Mouse (Mus musculus): ENCODE measurements around the gene Wnk4.

DNA sequence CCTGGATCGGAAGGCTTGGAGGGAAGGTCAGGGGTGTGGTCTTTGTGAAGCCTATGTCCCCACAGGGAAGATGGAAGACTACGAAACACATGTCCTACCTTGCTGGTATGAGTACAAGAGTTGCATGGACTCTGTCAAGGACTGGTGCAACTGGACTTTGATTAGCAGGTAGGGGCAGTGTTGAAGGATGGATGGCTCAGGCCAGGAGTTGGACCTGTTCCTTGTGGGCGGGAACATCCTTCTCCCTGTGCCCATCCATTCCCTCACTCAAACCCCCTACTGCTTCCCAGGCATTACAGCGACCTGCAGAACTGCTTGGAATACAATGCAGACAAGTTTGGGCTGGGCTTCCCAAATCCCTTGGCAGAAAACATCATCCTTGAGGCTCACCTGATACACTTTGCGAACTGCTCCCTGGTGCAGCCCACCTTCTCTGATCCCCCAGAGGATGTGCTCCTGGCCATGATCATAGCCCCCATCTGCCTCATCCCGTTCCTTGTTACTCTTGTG, 12.8 kb upstream of the Wnk4 start:
- TF ChIP-seq CTCF (IDR thresholded peaks at IDR 0.05; ENCODE audit: low read depth) (no peak), EP300 (IDR thresholded peaks at IDR 0.05; ENCODE audit: low read depth) (no peak)

Measured in liver, embryonic 14.5 days (tissue).